Mouse (Mus musculus): ENCODE data around the gene H1fnt. TPM values are rescaled to one million over a fixed set of nuclear protein-coding genes. Genes with fewer than 3 reads are reported as not detected.

The H1fnt gene
- total RNA-seq, 2 experiments from 2014 or later = not detected

Other genes starting within 250 kb of the H1fnt start
- gene Pfkm, start 164.7 kb downstream of the H1fnt start, total RNA-seq (2021) = 100 to 1,000 TPM; 267 to 286 TPM
- gene Senp1, start 163.5 kb downstream of the H1fnt start, total RNA-seq (2021) = 10 to 100 TPM; 13.6 to 14.1 TPM
- 10 to 100 TPM; 36.2 to 41.8 TPM for gene Asb8, start 91.7 kb downstream of the H1fnt start, total RNA-seq (2021)
- 10 to 100 TPM; 43.7 to 49.0 TPM for gene Ccdc184, start 90.1 kb downstream of the H1fnt start, total RNA-seq (2021)
- gene Olfr288, start 61.8 kb downstream of the H1fnt start, total RNA-seq (2021) = not detected
- gene Gm44579, start 36.3 kb downstream of the H1fnt start, total RNA-seq (2021) = not detected
- gene Olfr287, start 36.2 kb downstream of the H1fnt start, total RNA-seq (2021) = 1 to 10 TPM in 1 of 2 experiments, not detected in 1; 1.6 TPM
- gene Olfr286, start 22.8 kb downstream of the H1fnt start, total RNA-seq (2021) = not detected
- gene Zfp641, start 38.9 kb upstream of the H1fnt start, total RNA-seq (2021) = 1 to 10 TPM; 8.7 to 8.9 TPM
- not detected for gene Olfr285, start 60.1 kb upstream of the H1fnt start, total RNA-seq (2021)
- gene Olfr284, start 83.7 kb upstream of the H1fnt start, total RNA-seq (2021) = not detected
- gene Olfr283, start 123.7 kb upstream of the H1fnt start, total RNA-seq (2021) = not detected
- not detected for gene Olfr282, start 173.9 kb upstream of the H1fnt start, total RNA-seq (2021)
- gene Olfr281, start 195.3 kb upstream of the H1fnt start, total RNA-seq (2021) = not detected
- not detected for gene OR5BS1P, start 212.6 kb upstream of the H1fnt start, total RNA-seq (2021)
- not detected for gene Lalba, start 225.4 kb upstream of the H1fnt start, total RNA-seq (2021)
- not detected for gene Olfr279, start 235.1 kb upstream of the H1fnt start, total RNA-seq (2021)

All from left cerebral cortex, postnatal 10 days (tissue).